Mouse (Mus musculus) skeletal muscle tissue, adult 2 months (tissue): ENCODE measurements around the gene Adam3.

Experiments
- DNase-seq: peaks from one replicate; pipeline ENCODE4 v3.0.0-alpha.2; 2012; ENCODE audit warnings: low read depth, low spot score

Adam3 gene

DNA sequence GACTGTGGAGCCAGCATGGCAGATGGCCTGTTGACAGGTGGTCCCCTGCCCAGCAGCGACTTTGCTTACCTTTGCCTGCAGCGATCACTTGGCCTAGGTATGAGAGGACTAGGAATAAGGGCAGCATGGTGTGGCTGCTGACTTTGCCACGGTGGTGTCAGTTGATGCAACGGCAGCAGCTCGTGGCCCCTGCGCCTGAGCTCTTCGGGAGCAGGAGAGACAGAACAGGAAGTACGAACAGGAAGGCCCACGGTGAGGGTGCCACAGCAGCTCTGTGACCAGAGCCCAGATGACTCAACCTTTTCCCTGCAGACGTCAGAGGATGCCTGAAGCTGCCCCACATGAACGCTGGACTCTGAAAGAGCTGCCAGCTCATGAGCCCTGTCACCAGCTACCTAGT is at the start of gene Adam3:
Gene Adam3 (minus strand): TSS at position 223 of the 400 bp plus-strand sequence.
- no peak for DNase-seq

- DNase-seq = no peak
Measured at GRCm38 (mm10) chr8:24724886-24725626, 596 bp downstream of the Adam3 start.
